Mouse (Mus musculus) small intestine, adult 2 months (tissue): Measurements from ENCODE around the gene Cldn13.
"Not testable (repeated sequence)": the region's sequence is repeated elsewhere in the genome, so short reads cannot be mapped to it uniquely, and the experiment has no call there.

Experiments used
- CTCF ChIP-seq: fragments of 200-500 bp; IDR thresholded peaks from 2 replicates; pipeline ENCODE4 v1.5.1; 2012; ENCODE audit warnings: low read depth, mild to moderate bottlenecking, control low read depth, inconsistent platforms, low read length, moderate library complexity, mixed read lengths; ENCODE audit not compliant: insufficient replicate concordance, insufficient read length; ENCODE audit errors: extremely low read depth
- POLR2A ChIP-seq: fragments of 200-500 bp; IDR thresholded peaks from 2 replicates; pipeline ENCODE4 v1.6.1; 2012; ENCODE audit warnings: low read depth, mild to moderate bottlenecking, control low read depth, inconsistent platforms, low read length, moderate library complexity

DNA sequence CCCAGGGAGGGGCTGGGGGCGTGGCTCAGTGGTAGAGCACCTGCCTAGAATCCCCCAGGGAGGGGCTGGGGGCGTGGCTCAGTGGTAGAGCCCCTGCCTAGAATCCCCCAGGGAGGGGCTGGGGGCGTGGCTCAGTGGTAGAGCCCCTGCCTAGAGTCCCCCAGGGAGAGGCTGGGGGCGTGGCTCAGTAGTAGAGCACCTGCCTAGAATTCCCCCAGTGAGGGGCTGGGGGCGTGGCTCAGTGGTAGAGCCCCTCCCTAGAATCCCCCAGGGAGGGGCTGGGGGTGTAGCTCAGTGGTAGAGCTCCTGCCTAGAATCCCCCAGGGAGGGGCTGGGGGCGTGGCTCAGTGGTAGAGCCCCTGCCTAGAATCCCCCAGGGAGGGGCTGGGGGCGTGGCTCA is 24.2 kb upstream of the Cldn13 start:
- TF ChIP-seq POLR2A, CTCF: not testable (repeated sequence)
